Mouse (Mus musculus) adrenal gland, adult (tissue): ENCODE results near the gene Mcpt8.
"Not testable (repeated sequence)": the region's sequence is repeated elsewhere in the genome, so short reads cannot be mapped to it uniquely, and the experiment has no call there.

Experiments used
- DNase-seq, 2 experiments: peaks; one replicate each; pipeline ENCODE4 v3.0.0; 2022 to 2023; ENCODE audit warnings: low spot score in 1 of 2; ENCODE audit not compliant: inconsistent age in 2 of 2

Gene Mcpt8

DNA sequence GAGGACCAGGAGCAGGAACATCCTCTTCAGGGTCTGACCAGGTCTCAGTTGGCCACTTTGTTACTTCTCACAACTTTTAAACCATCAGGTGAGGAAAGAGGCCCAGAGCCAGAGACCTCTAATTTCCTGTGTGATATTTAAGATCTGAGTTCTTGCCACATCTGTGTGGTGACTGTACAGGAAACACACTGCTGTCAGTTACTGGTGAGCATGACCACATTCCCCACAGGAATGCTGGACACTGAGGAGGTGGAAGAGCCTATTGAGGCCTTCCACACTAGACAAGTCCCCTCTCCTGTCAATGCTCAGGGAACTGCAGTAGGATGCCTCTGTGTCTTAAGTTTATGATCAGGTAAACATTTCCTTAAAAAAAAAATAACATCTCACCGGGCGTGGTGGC, at the start of gene Mcpt8:
Gene Mcpt8, minus strand, starts transcription at position 107 of the 400 bp plus-strand sequence.
- DNase-seq: no peak

DNA sequence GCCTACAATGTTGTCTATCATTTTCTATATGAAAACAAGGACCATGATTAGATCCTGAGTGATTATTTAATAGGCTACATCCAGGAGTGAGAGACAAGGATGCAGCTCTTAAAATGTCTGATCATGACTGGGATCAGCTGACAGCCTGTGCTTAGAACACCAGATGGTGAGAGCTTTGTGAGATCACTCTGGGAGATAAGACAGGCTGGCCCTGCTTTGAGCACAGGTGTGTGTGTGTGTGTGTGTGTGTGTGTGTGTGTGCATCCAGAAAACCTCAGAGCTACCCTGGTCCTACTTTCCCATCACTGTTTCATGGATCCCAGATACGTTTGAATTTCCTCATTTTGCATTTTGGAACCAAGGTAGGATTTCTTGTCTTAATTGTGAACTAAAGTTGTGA, 48.6 kb upstream of the Mcpt8 start:
- DNase-seq: not testable (repeated sequence)

DNA sequence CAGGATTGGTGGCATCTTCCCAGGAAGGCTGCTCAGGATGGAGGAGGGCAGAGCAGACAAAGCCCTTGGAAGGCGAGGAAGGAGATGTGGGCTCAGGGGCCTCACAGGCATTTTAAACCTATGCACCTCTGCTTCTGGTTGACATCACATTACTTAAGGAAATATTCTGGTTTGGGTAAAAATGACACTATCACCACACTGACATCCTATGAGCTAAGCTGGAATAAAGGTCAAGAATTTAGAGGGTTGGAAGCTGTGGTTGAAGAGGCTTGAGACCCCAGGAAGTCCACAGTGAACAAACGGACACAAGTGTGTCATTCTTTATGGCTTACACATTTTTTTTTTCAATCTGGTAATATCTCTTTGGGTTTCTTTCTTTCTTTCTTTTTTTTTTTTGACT, 47.4 kb upstream of the Mcpt8 start, which contains the start of gene Gzmd:
Gene Gzmd, minus strand, starts transcription at position 101 of the 400 bp plus-strand sequence.
- not testable (repeated sequence) for DNase-seq

DNA sequence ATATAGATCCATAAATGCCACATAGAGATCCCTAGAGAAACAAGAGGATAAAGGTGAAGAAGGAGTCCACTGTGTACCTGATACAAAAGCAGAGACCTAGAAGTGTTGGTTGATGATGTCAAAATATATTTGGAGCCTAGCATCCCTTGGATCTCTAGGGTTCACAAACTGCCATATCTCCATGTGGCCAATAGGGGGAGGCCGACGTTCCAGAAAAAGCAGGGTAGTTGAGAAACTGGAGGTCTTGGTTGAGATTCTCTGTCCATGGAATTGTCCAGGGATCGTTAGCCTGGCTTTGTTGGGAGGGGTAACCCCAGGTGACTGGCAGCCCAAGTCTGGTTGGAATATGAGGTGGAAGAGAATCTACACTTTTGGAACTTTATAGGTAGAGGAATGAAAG, 43.3 kb upstream of the Mcpt8 start:
- DNase-seq: no peak

DNA sequence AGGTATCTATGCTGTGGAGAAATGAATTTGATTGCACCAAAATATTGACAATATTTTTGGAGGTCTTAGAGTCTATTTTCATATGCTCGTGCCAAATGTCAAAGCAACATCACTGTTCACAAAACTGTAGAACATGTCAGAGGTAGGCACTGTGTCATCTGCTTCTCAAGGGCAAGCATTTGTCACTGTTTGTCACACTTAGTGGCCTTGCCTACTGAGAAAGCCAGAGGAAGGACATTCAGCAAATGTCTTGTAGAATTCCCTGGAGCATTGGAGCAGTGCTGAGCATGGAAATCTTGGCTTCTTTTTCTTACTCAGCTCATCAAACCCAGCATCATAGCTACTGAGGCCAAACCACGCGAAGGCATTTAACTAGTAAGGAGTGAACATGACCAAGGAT, 38.4 kb upstream of the Mcpt8 start:
- DNase-seq: peak; percentile 23 to 74

DNA sequence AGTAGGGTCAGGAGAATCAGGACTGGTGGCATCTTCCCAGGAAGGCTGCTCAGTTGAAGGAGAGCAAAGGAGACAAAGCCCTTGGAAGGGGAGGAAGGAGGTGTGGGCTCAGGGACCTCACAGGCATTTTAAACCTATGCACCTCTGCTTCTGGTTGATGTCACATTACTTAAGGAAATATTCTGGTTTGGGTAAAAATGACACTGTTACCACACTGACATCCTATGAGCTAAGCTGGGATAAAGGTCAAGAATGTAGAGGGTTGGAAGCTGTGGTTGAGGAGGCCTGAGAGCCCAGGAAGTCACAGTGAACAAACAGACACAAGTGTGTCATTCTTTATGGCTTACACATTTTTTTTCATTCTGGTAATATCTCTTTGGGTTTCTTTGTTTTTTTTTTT, 35.5 kb upstream of the Mcpt8 start, which contains the start of gene Gzme:
Gene Gzme, minus strand, starts transcription at position 101 of the 400 bp plus-strand sequence.
- DNase-seq: no peak

DNA sequence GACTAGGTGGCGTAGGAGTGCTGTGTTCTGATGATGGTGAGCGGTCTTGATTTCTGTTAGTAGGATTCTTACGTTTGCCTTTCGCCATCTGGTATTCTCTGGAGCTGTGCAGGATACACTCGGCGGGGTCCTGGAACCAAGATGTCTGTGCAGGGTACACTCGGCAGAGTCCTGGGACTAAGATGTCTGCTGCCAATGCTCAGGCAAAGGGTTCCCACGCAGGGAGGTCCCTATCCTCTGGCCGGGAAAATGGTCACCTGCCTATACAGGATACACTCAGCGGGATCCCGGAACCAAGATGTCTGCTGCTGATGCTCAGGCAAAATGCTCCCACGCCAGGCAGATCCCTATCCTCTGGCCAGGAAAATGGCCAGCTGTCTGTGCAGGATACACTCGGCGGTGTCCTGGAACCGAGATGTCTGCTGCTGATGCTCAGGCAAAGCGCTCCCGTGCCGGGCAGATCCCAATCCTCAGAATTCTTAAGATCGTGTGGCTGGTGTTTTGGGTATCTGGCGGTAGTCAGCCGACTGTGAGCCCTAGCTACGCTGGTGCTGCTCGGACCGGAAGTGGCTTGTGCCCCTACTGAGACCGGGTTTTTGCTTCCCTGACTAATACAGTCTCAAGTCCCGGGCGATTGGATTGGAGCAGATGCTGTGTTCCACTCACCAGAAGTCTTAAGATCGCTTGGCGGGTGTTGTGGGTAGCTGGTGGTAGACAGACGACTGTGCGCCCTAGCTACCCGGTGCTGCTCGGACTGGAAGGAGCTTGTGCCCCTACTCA, 30.6 kb upstream of the Mcpt8 start:
- not testable (repeated sequence) for DNase-seq

DNA sequence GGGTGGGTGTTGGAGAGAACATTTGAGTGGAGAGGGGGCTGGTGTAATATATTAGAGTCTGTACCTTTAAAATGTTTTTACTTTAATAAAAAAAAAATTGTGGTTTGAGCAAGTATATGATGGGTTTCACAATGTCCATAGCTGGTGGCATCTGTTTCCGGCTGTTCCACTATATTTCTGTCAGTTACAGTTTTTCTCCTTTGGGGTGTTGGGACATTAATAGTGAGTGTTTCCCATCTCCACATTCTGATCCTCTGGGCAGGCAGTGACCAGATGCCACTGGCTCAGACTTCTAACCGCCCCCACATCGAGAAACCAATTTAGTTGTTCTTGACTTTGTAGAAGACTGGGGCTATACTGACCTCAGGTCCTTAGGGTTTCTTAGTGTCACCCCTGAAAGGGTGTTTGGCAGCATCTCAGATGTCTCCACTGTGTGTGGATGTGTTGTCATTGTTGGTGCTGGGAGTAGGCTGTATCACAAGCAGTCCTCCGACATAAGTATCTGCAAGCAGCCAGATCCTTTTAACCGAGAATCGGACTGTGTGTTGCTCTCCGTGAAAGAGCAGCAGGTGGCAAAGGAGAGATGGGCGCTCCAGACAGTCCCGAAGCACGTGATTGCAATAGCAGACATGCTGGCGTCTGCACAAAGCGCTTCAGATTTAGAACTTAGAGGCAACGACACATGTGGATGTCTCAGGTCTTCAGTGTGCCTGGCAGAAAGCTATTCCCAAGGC, 20.5 kb upstream of the Mcpt8 start:
- DNase-seq: no peak

DNA sequence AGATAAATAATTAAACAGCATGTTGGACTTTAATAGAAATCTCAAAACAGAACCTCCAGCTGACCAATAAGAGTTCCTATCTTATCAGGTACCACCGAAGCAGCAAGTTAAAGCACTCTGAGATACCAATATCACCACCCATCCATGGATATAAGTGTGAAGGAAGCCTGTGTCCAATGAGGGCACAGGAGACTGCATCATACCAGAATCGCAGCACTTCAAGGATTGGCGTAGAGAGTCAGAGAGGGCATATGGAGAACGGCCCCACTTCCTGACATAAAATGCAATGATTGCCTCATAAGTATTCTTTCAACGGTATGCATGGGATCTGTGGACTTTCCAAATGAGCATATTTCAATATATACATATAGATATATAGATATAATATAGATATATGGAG, 19.9 kb upstream of the Mcpt8 start:
- no peak for DNase-seq

DNA sequence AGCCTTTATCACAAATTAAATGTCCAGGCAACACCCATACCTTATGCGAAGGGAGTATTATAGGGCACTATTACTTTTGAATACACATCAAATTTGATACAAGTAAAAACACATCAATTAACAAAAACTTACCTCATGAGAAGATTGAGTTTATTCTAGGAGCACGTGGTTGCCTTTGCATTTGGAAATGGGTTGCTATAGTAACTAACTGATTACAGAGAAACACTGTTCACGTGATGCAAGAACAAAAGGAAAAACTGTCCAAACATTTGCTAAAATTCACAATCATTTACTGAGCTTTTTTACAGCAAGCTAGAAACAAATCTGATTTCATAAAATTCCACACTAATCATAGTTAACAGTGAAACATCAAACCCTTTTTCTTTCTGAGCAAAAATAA, 18.4 kb upstream of the Mcpt8 start:
- no peak for DNase-seq

DNA sequence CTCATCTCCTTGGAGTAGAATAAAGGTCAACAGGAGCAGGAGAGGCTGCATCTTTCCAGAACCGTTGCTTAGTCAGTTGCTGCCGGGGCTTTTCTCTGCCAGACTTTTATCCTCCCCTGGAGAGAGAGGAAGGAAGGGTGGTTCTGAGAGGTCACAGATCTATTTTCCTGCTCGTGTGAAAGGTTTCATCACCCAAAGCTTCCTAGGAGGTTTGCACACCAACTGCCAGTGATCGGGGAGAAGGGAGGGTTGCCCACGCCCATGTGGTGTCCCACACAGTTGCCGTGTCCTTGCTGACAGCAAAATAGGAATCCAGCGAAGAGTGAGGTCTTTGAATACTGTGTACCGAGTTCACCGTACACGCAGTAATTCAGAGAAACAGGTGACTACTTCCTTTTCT, 17.3 kb upstream of the Mcpt8 start, which contains the start of gene Ctsg:
Gene Ctsg, minus strand, starts transcription at position 189 of the 400 bp plus-strand sequence.
- DNase-seq: no peak

DNA sequence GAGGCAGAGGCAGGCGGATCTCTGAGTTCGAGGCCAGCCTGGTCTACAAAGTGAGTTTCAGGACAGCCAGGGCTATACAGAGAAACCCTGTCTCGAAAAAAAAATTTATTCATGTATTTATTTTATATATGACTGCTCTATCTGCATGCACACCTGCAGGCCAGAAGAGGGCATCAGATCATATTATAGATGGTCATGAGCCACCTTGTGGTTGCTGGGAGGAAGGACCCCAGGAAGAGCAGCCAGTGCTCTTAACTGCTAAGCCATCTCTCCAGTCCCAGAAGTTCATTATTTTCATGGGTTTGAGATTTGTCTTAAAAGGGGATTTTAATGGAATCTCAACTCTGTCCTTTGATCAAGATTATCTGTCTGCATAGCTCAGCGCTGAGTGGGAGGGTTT, 13.9 kb upstream of the Mcpt8 start:
- DNase-seq: peak in 1 of 2 experiments; percentile 39

DNA sequence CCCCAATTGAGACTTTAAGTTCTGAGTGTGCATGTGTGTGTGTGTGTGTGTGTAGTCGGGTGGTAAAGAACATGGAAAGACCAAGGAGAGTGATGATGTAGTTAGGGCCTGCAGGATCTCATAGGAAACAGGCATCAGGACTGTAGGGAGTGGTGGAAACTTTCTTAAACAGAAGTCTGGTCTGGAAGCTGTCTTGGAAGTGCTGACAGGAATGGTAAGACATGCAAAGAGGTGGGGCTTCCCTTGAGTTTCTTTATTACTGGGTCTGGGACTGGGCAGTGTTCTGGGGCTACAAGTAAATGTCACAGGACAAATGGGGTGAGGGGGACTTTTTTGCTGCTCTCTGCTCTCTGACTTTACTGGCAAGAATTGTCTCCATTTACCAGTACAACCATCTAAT, 12.5 kb upstream of the Mcpt8 start:
- DNase-seq: no peak

DNA sequence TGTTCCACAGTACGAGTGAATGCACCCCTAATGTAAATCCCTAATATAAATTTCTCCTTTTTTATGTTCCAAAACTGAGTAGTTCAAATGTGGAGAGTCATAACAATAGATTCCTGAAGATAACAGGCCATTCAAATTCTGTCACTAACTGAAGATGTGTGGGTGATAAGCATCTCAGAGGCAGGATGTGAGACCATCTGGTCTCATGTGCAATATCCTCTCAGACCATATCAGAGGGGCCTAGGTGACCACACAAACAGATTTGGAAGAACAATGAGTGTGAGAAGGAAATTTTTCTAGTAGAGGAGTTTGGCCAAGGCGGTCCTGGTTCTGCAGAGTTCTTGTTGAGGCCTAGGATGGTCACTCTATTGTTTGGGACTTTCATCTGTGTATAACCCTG, 8.3 kb upstream of the Mcpt8 start:
- DNase-seq: no peak

DNA sequence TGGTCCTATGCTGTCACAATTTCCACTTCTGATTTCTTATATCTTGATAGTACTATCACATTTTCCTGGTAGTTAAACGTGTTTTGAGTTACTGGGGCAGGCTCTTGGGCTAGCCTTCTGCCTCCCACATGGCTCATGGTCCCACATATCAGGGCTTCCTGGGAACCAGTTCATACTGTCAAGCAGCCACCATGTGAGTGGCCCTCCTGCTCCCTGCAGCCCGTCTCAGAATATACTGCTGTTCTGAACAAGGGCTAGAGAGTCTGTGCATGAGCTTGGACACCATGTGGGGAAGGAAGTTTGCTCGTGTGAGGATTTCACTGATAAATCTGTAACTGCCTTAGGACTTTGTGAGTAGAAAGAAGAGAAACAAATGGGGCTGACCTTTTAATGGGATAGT, 1.6 kb upstream of the Mcpt8 start:
- no peak for DNase-seq

DNA sequence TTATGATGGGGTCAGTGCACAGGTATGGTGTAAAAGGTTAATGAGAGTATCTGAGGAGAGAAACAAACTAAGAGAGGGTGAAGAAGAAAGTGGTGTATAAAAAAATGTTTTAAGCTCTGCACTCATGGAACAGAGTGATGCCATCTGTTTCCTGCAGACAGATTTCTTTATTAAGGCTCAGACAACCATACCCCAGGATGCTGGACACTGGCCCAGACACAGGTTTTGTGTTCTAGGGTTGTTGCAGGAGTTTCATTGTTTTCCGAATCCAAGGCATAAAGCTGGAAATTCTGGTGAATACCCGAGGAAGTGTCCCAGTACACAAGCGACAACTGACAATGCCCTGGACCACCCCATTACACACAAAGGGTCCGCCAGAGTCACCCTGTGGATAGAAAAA, 3.1 kb downstream of the Mcpt8 start:
- no peak for DNase-seq

DNA sequence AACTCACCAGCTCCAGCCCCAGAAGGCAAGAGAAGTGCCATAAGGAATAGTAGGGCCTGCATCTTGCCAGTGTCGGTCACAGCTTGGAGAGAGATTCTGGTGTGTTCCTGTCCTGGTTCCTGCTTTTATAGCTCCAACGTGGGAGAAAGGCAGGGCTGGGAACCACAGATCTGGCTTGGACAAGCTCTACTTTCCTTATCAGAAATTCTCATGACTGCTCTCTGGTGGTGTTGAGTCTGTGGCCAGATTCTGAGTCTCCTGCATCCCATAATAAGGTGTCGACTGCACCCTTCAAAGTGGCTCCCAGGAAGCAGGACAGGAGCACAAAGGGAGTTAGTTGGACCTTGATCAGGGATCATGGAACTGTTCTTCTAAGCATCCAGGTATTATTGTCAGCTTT, 22.9 kb downstream of the Mcpt8 start, which contains the start of gene Mcpt4:
Gene Mcpt4, minus strand, starts transcription at position 101 of the 400 bp plus-strand sequence.
- DNase-seq: not testable (repeated sequence)

DNA sequence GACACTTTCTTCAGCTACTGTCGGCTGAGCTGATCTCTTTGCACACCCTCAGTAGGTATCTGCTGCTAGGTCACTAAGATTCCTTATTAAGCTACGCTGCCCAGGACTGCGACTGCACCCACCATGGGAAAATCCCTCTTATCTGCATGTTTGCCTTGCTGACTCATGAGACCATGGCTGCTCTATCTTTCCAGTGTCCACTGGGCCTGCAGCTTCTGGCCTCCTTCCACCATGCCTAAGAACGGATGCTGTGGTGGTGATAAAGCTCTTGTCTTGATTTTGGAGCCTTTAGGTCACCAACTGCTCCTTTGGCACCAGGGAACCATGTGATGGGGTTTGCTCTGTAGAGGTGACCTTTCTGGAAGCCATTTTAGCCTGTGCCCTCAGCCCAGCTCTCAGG, 27.4 kb downstream of the Mcpt8 start:
- no peak for DNase-seq

DNA sequence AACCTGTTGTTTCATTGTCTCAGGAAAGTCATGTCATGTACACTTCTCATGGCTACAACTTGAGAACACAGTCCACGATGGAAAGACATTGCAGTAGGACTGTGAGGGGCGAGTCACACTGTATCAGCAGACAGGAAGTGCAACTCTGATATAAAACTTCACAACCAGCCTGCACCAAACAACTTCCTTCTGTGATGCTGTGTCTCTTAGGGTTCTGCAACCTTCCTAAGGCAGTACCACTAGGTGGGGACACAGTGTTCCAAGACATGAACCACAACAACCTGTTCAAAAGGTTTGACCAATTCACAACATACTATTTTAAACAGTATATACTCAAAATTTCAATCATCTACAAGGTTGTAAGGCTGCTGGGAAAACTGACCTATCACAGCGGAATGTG, 29.7 kb downstream of the Mcpt8 start:
- DNase-seq: no peak

DNA sequence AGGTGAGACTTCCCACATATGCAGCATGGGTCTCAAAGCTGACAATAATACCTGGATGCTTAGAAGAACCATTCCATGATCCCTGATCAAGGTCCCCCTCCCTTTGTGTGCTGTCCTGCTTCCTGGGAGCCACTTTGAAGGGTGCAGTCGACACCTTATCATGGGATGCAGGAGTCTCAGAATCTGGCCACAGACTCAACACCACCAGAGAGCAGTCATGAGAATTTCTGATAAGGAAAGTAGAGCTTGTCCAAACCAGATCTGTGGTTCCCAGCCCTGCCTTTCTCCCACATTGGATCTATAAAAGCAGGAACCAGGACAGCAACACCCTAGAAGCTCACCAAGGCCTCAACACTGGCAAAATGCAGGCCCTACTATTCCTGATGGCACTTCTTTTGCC, 43.3 kb downstream of the Mcpt8 start, which contains the start of gene Mcpt2:
Gene Mcpt2, plus strand, starts transcription at position 250 of the 400 bp plus-strand sequence.
- not testable (repeated sequence) for DNase-seq

DNA sequence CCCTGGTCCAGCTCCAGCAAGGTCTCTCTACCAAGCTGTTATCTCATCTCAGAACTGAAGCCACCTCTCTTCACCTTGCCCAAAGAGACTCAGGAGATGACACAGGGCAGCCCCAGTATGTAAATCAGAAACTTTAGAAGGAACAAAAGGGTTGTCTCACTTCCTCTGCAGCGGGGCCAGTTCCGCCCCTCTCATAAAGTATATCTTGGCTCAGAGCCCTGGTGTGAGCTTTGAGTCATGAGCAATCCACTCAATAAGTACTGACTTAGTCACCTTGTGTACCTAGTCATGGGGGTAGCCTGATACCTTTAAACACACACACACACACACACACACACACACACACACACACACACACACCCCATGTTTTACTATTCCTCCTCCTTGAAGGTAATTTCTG, 50.6 kb downstream of the Mcpt8 start:
- no peak for DNase-seq
